Mouse (Mus musculus) layer of hippocampus, adult 8-10 months (tissue): ENCODE measurements at regions not wholly inside any gene's neighbourhood (a gene's known extent, or its start where the extent isn't known, plus 50 kb on each side); places are given as distances from the start of the nearest gene placed in this dataset.
"Not testable (repeated sequence)": the region's sequence is repeated elsewhere in the genome, so short reads cannot be mapped to it uniquely, and the experiment has no call there.

Source experiments
- DNase-seq, 2 experiments: peaks; one replicate each; pipeline ENCODE4 v3.0.0; 2022; ENCODE audit warnings: low spot score in 2 of 2

GRCm38 (mm10) chr1:189156906-189157305, 149.3 kb upstream of the Kctd3 start:
- peak; percentile 10 to 17 for DNase-seq

GRCm38 (mm10) chr1:189154376-189154775, 146.7 kb upstream of the Kctd3 start:
- no peak for DNase-seq

- no peak for DNase-seq
Observed at GRCm38 (mm10) chr1:189153150-189153549, 145.5 kb upstream of the Kctd3 start.

- DNase-seq, result no peak
Observed at GRCm38 (mm10) chr1:189142982-189143451, 135.4 kb upstream of the Kctd3 start.

- no peak for DNase-seq
Observed at GRCm38 (mm10) chr1:189142551-189142950, 134.9 kb upstream of the Kctd3 start.

- no peak for DNase-seq
Observed at GRCm38 (mm10) chr1:189141694-189142093, 134.1 kb upstream of the Kctd3 start.

GRCm38 (mm10) chr1:189136731-189137385, 129.2 kb upstream of the Kctd3 start:
- no peak for DNase-seq

GRCm38 (mm10) chr1:189135826-189136225, 128.2 kb upstream of the Kctd3 start:
- DNase-seq, result no peak

GRCm38 (mm10) chr1:189128706-189129105, 121.1 kb upstream of the Kctd3 start:
- no peak for DNase-seq

GRCm38 (mm10) chr1:189128246-189128645, 120.6 kb upstream of the Kctd3 start:
- DNase-seq, result not testable (repeated sequence)

GRCm38 (mm10) chr1:189127367-189127766, 119.7 kb upstream of the Kctd3 start:
- no peak for DNase-seq

- peak in 1 of 2 experiments; percentile 21 for DNase-seq
Observed at GRCm38 (mm10) chr1:189119941-189120735, 112.5 kb upstream of the Kctd3 start.

- DNase-seq, result not testable (repeated sequence)
Observed at GRCm38 (mm10) chr1:189119005-189119404, 111.4 kb upstream of the Kctd3 start.

- no peak for DNase-seq
Observed at GRCm38 (mm10) chr1:189118582-189118981, 110.9 kb upstream of the Kctd3 start.

- DNase-seq, result no peak
Observed at GRCm38 (mm10) chr1:189115914-189116313, 108.3 kb upstream of the Kctd3 start.

GRCm38 (mm10) chr1:189115279-189115678, 107.6 kb upstream of the Kctd3 start:
- no peak for DNase-seq

GRCm38 (mm10) chr1:189108260-189109035, 100.8 kb upstream of the Kctd3 start:
- DNase-seq, result no peak

GRCm38 (mm10) chr1:189107841-189108240, 100.2 kb upstream of the Kctd3 start:
- DNase-seq, result peak in 1 of 2 experiments; percentile 39

GRCm38 (mm10) chr1:189107156-189107555, 99.5 kb upstream of the Kctd3 start:
- DNase-seq, result no peak

GRCm38 (mm10) chr1:189105276-189105675, 97.6 kb upstream of the Kctd3 start:
- DNase-seq, result no peak

- no peak for DNase-seq
Observed at GRCm38 (mm10) chr1:189102781-189103180, 95.1 kb upstream of the Kctd3 start.

- DNase-seq, result no peak
Observed at GRCm38 (mm10) chr1:189099121-189099520, 91.5 kb upstream of the Kctd3 start.
